Mouse (Mus musculus): ENCODE data around the gene Map3k13. TPM values are rescaled to one million over a fixed set of nuclear protein-coding genes. Genes with fewer than 3 reads are reported as not detected.
"Not testable (repeated sequence)": the region's sequence is repeated elsewhere in the genome, so short reads cannot be mapped to it uniquely, and the experiment has no call there.

Map3k13 gene
- polyA plus RNA-seq, 1 experiment from 2014 or later: 1.7 TPM

DNA sequence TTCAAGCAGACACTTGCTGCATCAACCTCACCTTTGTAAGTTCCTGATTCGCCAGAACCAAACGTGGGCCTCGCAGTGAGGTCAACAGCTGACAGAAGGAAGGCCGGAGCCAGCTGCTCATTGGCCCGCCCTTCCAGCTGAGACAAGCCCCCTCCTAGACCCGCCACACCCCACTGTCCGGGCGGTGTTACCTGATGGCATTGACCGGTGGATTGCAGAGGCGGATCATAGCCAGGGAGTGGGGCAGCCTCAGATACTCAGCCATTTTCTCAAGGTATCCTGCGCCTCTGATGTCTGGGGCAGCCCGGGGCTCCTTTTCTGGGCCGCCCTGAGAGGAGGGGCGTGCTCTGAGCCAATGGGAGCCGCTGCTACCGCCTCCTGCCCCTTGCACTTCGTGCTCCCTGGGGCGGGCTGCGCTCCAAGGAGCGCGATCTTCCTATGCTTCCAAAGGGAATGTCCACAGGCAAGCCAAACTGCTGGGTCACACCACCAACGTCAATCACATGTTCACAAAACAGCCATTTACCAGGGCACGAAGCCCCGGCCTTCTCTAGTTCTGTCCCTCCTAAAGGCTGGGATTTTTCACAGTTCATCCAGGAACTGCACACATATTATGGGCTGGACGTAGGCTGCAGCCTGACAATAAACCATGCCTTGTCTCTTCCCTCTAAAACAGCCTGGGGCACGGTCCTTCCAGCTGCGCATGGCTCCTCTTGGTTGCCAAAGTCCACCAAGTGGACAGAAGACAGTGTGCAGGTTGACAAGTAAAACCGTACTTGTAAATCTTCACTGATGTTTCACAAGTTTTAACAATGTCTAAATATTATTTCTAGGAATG, 6.4 kb upstream of the Map3k13 start, which contains the start of gene Ehhadh:
Gene Ehhadh (minus strand): TSS at position 292 of the 838 bp plus-strand sequence.
- Histone ChIP-seq H3K27ac (peak within 1 kb of the TSS; percentile 71), H3K4me3 (replicated peaks) (peak within 1 kb of the TSS; percentile 54), H3K9ac (peak within 1 kb of the TSS; percentile 54), H3K4me1 (replicated peaks) (0 out of 2 replicates have a peak, but pooled peaks cover 9% of the 10 kb centered on the region), H3K9me3 (no peaks in the 10 kb centered on the region), H3K4me2 (replicated peaks) (peak within 1 kb of the TSS; percentile 82), H3K27me3 (replicated peaks) (no peaks in the 10 kb centered on the region), H3K36me3 (no peaks in the 10 kb centered on the region)
- WGBS: 4% methylated on average over 28 of the region's 28 CpGs
- peak; percentile 97 for ATAC-seq

DNA sequence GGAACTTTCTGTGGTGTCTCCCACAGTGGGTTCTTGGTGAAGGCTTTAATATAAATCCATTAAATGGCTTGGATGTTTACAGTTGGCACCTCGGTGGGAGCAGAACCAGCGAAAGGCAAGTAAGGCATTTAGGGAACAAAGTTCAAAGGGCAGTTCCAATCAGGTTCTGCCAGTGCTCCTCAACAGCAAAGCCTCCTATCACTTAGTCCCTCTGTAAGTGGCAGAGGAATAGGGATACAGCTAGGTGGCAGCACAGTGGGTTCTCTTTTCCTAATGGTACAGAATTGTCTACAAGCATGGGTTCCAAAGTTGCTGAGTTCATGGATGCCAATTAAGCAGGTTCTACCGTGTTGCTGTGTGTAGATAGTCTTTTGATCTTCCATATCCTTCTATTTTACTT, 5.6 kb upstream of the Map3k13 start:
- no peak overlapping the region for H3K4me3 ChIP-seq (replicated peaks)
- H3K4me2 ChIP-seq (replicated peaks): no peak overlapping the region; the same call in 1 of the 2 replicates
- H3K27me3 ChIP-seq (replicated peaks): no peaks in the 10 kb centered on the region
- 0 out of 2 replicates have a peak, but pooled peaks cover 9% of the 10 kb centered on the region for H3K4me1 ChIP-seq (replicated peaks)
- no peaks in the 10 kb centered on the region for H3K36me3 ChIP-seq
- no peaks in the 10 kb centered on the region for H3K9me3 ChIP-seq
- H3K9ac ChIP-seq: no peak overlapping the region
- no peak overlapping the region for H3K27ac ChIP-seq
- 32% methylated on average over 3 of the region's 3 CpGs for WGBS
- ATAC-seq: peak; percentile 21

- H3K27ac ChIP-seq: no peak overlapping the region
- H3K9ac ChIP-seq: no peak overlapping the region
- ATAC-seq: no peak
- no peaks in the 10 kb centered on the region for H3K36me3 ChIP-seq
- H3K27me3 ChIP-seq (replicated peaks): no peaks in the 10 kb centered on the region
- WGBS: 77% methylated on average over 2 of the region's 2 CpGs
- H3K9me3 ChIP-seq: no peaks in the 10 kb centered on the region
- no peak overlapping the region for H3K4me2 ChIP-seq (replicated peaks)
- 0 out of 2 replicates have a peak, but pooled peaks cover 9% of the 10 kb centered on the region for H3K4me1 ChIP-seq (replicated peaks)
- no peak overlapping the region for H3K4me3 ChIP-seq (replicated peaks)
These were observed 5.0 kb upstream of the Map3k13 start for GRCm38 (mm10) chr16:21789180-21789579.

DNA sequence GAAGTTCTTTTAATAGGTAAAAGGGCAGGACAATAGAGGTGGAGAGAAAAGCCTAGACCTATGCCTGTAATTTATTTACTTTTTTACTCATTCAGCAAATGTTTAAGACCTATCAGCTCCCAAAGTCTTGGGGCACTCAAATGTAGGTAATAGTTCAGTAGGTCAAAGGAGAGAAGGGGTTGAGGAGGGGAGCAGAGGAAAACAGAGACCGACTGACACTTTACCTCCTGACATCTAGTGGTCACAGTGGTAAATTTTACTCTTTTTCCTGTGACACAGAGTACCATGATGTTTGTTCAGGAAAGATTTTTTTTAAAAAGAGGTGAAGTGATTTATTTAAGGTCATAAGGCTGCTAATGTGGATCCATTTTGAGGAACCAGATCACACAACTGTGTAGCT, 3.7 kb upstream of the Map3k13 start:
- Histone ChIP-seq H3K36me3 (no peaks in the 10 kb centered on the region), H3K9me3 (no peaks in the 10 kb centered on the region), H3K9ac (no peak overlapping the region), H3K27me3 (replicated peaks) (no peaks in the 10 kb centered on the region), H3K4me2 (replicated peaks) (no peak overlapping the region), H3K27ac (no peak overlapping the region), H3K4me3 (replicated peaks) (no peak overlapping the region), H3K4me1 (replicated peaks) (0 out of 2 replicates have a peak, but pooled peaks cover 9% of the 10 kb centered on the region)
- WGBS: 12% methylated on average over 1 of the region's 1 CpGs
- no peak for ATAC-seq

- Histone ChIP-seq H3K27me3 (replicated peaks) (no peaks in the 10 kb centered on the region), H3K4me1 (replicated peaks) (0 out of 2 replicates have a peak, but pooled peaks cover 8% of the 10 kb centered on the region), H3K36me3 (no peaks in the 10 kb centered on the region), H3K4me2 (replicated peaks) (no peak overlapping the region), H3K27ac (no peak overlapping the region), H3K4me3 (replicated peaks) (no peak overlapping the region), H3K9me3 (no peaks in the 10 kb centered on the region), H3K9ac (no peak overlapping the region)
- ATAC-seq: no peak
- WGBS: 57% methylated on average over 3 of the region's 3 CpGs
These were observed 2.4 kb upstream of the Map3k13 start for GRCm38 (mm10) chr16:21791779-21792178.

- H3K4me3 ChIP-seq (replicated peaks): peak overlapping the region; percentile 69
- H3K9ac ChIP-seq: peak overlapping the region; percentile 66; the same call in 1 of the 2 replicates
- not testable (repeated sequence) for H3K27me3 ChIP-seq (replicated peaks); H3K27ac ChIP-seq; H3K4me1 ChIP-seq (replicated peaks); H3K36me3 ChIP-seq; ATAC-seq; H3K9me3 ChIP-seq
- peak overlapping the region; percentile 80 for H3K4me2 ChIP-seq (replicated peaks)
- 31% methylated on average over 2 of the region's 2 CpGs for WGBS
These were observed 901 bp upstream of the Map3k13 start for GRCm38 (mm10) chr16:21793080-21793810.

- Histone ChIP-seq H3K27ac (peak overlapping the region; percentile 90), H3K9ac (peak overlapping the region; percentile 66), H3K4me3 (replicated peaks) (peak overlapping the region; percentile 69), H3K27me3 (replicated peaks) (no peaks in the 10 kb centered on the region), H3K4me2 (replicated peaks) (peak overlapping the region; percentile 80), H3K9me3 (no peaks in the 10 kb centered on the region), H3K36me3 (no peaks in the 10 kb centered on the region), H3K4me1 (replicated peaks) (no peaks in the 10 kb centered on the region)
- 0 out of 2 replicates have a peak, but pooled peaks have one; percentile 15 for ATAC-seq
- under 1% methylated on average over 14 of the region's 14 CpGs for WGBS
These were observed 525 bp downstream of the Map3k13 start for GRCm38 (mm10) chr16:21794697-21795045.

DNA sequence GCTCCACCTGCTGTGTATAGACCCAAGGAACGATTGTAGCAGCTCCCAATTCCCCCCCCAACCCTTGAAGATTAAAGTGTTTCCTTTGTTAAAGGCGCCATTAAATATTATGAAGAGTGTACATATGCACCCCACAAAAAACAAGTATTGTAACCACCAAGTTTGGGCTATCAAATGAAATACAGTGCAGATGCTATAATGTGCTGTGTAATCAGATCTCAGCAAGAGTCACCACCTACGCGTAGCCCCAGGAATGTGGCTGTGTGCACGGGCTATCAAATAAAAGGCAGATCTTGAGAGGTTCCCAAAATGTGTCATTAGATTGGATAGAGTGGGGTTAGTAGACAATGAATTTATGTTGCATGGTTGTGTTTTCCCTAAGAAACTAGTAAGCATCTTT, 925 bp downstream of the Map3k13 start:
- WGBS: 24% methylated on average over 5 of the region's 5 CpGs
- peak overlapping the region; percentile 69 for H3K4me3 ChIP-seq (replicated peaks)

GRCm38 (mm10) chr16:21804258-21804657, 10.1 kb downstream of the Map3k13 start:
- Histone ChIP-seq H3K9ac (no peak overlapping the region), H3K36me3 (peaks cover 5% of the 10 kb centered on the region; the same call in 1 of the 2 replicates), H3K4me3 (replicated peaks) (no peak overlapping the region), H3K27ac (no peak overlapping the region), H3K4me2 (replicated peaks) (no peak overlapping the region), H3K9me3 (no peaks in the 10 kb centered on the region), H3K4me1 (replicated peaks) (no peaks in the 10 kb centered on the region), H3K27me3 (replicated peaks) (no peaks in the 10 kb centered on the region)
- ATAC-seq: no peak
- WGBS: 95% methylated on average over 1 of the region's 1 CpGs

More for the DNA sequence above, 925 bp downstream of the Map3k13 start:
- Histone ChIP-seq H3K36me3 (no peaks in the 10 kb centered on the region), H3K4me1 (replicated peaks) (no peaks in the 10 kb centered on the region), H3K9me3 (no peaks in the 10 kb centered on the region), H3K9ac (no peak overlapping the region), H3K27me3 (replicated peaks) (no peaks in the 10 kb centered on the region), H3K27ac (no peak overlapping the region), H3K4me2 (replicated peaks) (peak overlapping the region; percentile 80)
- ATAC-seq: 0 out of 2 replicates have a peak, but pooled peaks have one; percentile 19

DNA sequence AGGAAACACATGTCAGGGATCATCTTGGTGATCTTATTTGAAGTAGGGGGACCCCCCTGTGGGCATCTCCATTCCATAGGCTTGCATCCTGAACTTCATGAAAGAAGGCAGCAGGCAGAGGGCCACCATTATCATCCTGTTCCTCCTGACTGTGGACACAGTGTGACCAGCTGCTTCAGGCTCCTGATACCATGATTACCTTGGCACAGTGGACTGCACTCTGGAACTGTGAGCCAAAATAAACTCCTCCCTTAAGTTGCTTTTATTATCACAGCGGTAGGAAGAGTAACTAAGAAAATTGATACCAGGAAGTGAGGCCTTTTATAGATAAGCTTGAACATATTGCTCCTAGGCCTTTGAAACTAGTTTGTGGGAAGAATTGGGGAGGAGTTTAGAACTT, 12.7 kb downstream of the Map3k13 start:
- Histone ChIP-seq H3K36me3 (peaks cover 5% of the 10 kb centered on the region; the same call in 1 of the 2 replicates), H3K9ac (no peak overlapping the region), H3K27ac (no peak overlapping the region), H3K9me3 (no peaks in the 10 kb centered on the region), H3K4me3 (replicated peaks) (no peak overlapping the region), H3K4me2 (replicated peaks) (no peak overlapping the region), H3K27me3 (replicated peaks) (no peaks in the 10 kb centered on the region), H3K4me1 (replicated peaks) (no peaks in the 10 kb centered on the region)
- 83% methylated on average over 1 of the region's 1 CpGs for WGBS
- ATAC-seq: no peak

DNA sequence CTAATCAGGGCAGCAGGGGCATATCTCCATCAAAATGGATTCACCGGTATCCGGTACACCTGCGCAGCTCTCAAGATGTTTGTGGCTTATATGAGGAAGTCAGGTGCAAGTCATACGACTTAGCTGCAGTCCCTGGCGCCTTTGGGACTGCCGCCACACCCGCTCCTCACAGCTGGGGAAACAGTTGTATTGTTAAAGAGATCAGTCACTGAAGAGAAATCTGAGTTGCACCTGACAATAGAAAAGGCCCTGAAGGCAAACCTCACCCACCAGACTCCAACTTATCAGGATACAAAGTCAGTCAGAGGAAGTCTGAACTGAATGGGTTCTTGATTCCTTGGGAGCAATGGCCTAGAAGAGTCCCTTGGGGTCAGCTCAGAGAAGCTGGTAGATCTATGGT, 13.6 kb downstream of the Map3k13 start:
- not testable (repeated sequence) for ATAC-seq

GRCm38 (mm10) chr16:21813164-21813834, 19.2 kb downstream of the Map3k13 start:
- Histone ChIP-seq H3K4me1 (replicated peaks) (no peaks in the 10 kb centered on the region), H3K9ac (no peak overlapping the region), H3K27me3 (replicated peaks) (no peaks in the 10 kb centered on the region), H3K4me3 (replicated peaks) (no peak overlapping the region), H3K9me3 (no peaks in the 10 kb centered on the region), H3K36me3 (no peaks in the 10 kb centered on the region), H3K27ac (no peak overlapping the region), H3K4me2 (replicated peaks) (no peak overlapping the region)
- 67% methylated on average over 6 of the region's 6 CpGs for WGBS
- no peak for ATAC-seq

More for the DNA sequence above, 13.6 kb downstream of the Map3k13 start:
- not testable (repeated sequence) for H3K27me3 ChIP-seq (replicated peaks); H3K4me1 ChIP-seq (replicated peaks); H3K27ac ChIP-seq; H3K4me3 ChIP-seq (replicated peaks); H3K4me2 ChIP-seq (replicated peaks); H3K9me3 ChIP-seq; H3K36me3 ChIP-seq; H3K9ac ChIP-seq
- WGBS: 84% methylated on average over 7 of the region's 7 CpGs

Measured in intestine, embryonic 15.5 days (tissue).